Mouse (Mus musculus): ENCODE data around the gene Bmp6.

- TF ChIP-seq CTCF (IDR thresholded peaks at IDR 0.05; ENCODE audit: extremely low read depth, insufficient read depth, insufficient read length, insufficient replicate concordance) (no peak), POLR2A (IDR thresholded peaks at IDR 0.05; ENCODE audit: low read depth, low read length) (no peak)
These were observed 30.3 kb upstream of the Bmp6 start for GRCm38 (mm10) chr13:38314590-38314989.
